Mouse (Mus musculus): ENCODE results near the gene Cnbd2.
A peak's percentile ranks its signal among the peaks of the same experiment; 100 is the strongest.

Gene Cnbd2

DNA sequence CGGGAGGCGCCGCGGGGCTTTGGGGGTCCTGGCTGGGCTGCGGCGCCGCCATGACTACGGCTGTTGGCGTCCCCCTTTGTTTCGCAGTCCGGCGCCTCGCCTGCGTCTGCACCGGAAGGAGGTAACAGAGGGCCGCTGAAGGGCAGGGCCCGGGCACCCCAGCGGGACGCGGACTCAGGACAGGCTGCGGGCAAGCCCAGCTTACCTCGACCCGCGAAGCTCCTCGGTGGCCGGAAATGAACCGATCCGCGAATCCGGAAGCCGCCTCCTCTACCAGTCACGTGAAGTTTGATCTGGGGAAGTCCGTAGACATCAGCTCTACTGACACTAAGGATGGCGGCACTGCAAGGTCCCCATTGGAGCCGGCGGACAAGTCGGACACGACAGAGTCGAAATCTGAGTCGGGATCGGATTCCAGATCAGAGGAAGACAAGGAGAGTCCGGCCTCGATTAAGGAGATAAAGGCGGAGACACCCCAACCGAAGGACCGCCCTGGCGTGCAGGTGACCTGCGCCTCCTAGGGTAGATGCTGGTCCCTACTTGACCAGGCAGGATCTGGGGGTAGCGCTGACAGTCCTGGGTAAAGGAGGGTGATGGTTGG is at the start of gene Cnbd2, which contains the start of gene Scand1:
Gene Cnbd2, plus strand, starts transcription at position 3 of the 601 bp plus-strand sequence.
Gene Scand1, minus strand, starts transcription at position 408 of the 601 bp plus-strand sequence.
- DNase-seq (ENCODE audit: low read depth): peak; percentile 64

GRCm38 (mm10) chr2:156263204-156263893 is 48.8 kb upstream of the Cnbd2 start:
- peak; percentile 63 for DNase-seq (ENCODE audit: low read depth)

GRCm38 (mm10) chr2:156267636-156268035 is 44.5 kb upstream of the Cnbd2 start:
- DNase-seq (ENCODE audit: low read depth): no peak

GRCm38 (mm10) chr2:156272553-156272952 is 39.5 kb upstream of the Cnbd2 start:
- DNase-seq (ENCODE audit: low read depth): no peak

DNA sequence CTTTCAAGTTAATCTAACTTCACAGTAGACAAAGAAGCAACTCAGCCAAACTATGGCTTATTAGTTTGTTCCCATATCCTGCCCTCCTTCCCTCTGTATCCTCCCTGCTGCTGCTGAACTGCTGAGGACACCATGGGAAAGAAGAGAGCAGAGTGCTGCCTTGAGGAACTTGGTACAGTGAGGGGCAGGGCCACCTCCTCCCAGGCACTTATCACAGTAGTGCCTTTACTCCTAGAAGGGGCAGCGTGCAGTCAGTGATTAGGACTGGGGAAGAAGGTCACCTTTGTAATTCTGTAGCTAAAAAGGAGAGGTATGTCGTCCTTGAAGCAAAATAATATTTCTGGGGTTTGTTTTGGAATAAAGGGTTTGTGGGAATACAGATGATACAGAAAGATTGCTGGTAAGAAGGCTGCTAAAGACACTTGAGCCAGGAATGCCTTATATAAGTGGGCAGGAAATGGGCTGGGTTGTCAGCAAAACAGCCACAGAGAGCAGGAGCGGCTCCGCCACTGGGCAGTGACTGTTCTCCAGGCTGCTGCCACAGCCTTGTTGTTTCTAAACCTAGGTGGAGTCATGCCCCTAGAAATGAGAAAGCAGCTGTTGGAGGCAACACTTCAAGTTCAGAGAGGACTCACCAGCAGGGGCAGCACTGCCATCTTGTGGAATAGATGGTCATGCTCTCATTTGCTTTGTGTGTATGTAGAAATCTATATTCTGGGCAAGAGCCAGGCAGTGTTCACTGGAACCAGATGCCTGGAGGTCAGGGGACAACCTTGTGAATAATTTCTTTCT is 33.7 kb upstream of the Cnbd2 start:
- DNase-seq (ENCODE audit: low read depth): peak; percentile 83

DNA sequence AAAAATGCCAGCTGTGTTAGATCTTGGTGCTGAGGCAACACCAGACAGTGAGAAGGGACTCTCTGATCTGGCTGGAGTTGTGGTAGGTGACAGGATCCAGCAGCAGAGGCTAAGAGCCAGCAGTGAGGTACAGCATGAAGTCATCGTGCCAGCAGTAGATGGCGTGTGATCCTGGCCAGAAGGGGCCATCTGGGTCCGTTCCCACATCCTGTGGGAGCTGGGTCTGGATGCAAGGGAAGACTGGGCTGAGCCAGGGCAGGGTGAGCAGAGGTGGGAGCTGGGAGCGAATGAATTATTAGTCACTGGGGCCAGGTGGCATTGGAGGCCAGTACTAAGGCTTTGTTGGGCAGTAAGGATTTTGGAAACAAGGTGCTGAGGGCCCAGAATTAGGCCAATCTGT is 30.9 kb upstream of the Cnbd2 start:
- DNase-seq (ENCODE audit: low read depth): peak; percentile 26

- no peak for DNase-seq (ENCODE audit: low read depth)
These were observed 26.9 kb upstream of the Cnbd2 start for GRCm38 (mm10) chr2:156285161-156285560.

- no peak for DNase-seq (ENCODE audit: low read depth)
These were observed 25.4 kb upstream of the Cnbd2 start for GRCm38 (mm10) chr2:156286733-156287132.

DNA sequence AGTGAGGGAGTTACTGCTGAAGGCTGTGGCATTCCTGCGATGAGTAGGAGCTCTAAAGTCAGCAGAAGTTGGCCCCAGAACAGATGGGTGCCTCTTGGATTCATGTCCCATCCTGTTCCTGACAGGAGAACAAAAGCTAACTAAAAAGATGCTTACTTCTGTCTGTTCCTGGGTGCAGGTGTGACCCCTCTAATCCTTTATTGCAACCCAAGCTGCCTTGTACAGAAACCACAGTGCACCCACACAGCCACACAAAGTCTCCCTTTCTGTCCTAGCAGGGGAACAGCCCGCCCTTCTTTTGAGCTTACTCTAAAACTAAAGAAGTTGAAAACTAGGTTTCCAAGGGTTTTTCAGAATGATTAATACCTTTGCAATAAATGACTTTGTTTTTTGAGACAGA is 23.9 kb upstream of the Cnbd2 start:
- DNase-seq (ENCODE audit: low read depth): no peak

GRCm38 (mm10) chr2:156289552-156290160 is 22.4 kb upstream of the Cnbd2 start:
- DNase-seq (ENCODE audit: low read depth): no peak

- DNase-seq (ENCODE audit: low read depth): no peak
These were observed 20.1 kb upstream of the Cnbd2 start for GRCm38 (mm10) chr2:156291998-156292397.

- DNase-seq (ENCODE audit: low read depth): no peak
These were observed 16.5 kb upstream of the Cnbd2 start for GRCm38 (mm10) chr2:156295601-156296063.

DNA sequence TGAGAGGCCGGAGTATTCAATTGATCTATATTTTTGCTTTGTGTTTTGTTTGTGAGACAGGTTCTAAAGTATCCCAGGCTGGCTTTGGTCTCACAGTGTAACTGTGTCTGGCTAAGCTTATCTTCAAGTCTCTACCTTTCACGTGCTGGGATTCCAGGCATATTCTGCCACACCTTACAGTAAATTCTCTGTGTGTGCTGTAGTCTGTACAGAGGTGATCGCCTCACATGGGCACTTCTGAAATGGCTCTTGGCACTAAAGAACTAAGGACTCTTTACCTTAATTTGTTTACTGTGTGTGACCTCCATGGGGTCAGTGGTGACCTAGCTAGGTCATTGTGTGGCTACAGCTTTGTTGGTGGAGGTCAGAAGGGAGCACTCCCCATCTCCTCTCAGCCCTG is 15.9 kb upstream of the Cnbd2 start:
- DNase-seq (ENCODE audit: low read depth): no peak

- DNase-seq (ENCODE audit: low read depth): no peak
These were observed 14.4 kb upstream of the Cnbd2 start for GRCm38 (mm10) chr2:156297653-156298052.

DNA sequence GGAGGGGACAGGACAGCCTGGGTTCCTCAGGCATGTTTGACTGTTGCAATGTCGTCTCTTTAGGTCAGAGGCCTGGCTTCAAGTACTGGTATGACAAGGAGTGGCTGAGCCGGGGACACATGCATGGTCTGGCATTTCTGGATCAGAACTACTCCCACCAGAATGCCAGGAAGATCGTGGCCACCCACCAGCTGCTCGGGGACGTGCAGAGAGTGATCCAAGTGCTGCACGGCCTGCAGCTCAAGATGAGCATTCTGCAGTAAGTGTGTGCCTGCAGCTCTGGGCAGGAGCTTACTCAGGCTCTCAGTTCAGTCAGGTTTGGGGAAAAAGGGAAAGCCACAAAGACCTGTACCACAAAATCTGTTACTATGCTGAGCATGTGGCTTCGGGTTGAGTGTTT is 13.6 kb upstream of the Cnbd2 start:
- no peak for DNase-seq (ENCODE audit: low read depth)

DNA sequence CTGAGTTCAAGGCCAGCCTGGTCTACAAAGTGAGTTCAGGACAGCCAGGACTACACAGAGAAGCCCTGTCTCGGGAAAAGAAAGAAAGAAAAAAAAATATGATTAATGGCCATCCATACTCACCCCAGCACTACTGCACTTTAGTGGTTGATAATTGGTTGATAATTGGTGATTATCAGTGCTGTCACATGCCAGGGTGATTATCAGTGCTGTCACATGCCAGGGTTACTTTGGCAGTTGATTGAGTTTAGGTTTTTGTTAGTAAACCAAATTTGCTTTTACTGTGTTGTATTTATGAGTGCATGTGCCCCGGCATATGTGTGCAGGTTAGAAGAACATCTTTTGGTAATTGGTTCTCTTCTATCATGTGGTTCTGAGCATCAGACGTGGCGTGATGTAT is 10.0 kb upstream of the Cnbd2 start:
- DNase-seq (ENCODE audit: low read depth): no peak

DNA sequence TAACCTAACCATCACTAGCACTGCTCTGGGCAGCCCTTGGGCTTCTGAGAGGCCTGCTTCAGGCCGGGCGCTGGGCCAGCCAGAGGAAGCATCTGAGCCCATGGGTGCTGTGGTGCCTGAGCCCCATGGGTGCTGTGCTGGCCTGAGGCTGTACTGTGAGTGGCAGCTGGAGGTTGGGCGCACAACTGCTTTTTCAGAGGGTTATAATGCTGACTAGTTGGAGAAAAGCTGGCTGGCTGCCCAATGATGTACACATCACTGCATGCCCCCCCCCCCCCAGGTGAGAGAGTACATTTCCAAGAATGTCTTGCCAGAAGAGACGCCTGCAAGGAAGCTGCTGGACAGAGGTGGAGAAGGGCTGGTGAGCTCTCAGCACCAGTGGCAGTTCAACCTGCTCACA is 7.7 kb upstream of the Cnbd2 start:
- DNase-seq (ENCODE audit: low read depth): no peak

DNA sequence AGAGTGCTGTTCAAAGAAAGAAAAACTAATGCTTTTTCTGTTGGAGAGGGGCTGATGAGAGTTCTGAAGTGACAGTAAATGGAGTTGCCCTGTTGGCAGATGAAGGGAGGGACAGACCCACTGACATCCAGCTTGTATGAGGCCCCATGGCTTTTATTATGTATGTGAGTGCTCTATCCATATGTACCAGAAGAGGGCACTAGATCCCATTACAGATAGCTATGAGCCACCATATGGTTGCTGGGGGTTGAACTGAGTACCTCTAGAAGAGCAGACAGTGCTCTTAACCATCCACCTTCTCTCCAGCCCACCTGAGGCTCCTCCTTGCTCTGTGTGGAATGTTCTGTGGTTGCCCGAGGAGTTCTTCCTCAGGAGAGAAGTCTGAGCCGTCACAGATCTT is 6.3 kb upstream of the Cnbd2 start:
- DNase-seq (ENCODE audit: low read depth): no peak

- no peak for DNase-seq (ENCODE audit: low read depth)
These were observed 4.8 kb upstream of the Cnbd2 start for GRCm38 (mm10) chr2:156307261-156307660.

DNA sequence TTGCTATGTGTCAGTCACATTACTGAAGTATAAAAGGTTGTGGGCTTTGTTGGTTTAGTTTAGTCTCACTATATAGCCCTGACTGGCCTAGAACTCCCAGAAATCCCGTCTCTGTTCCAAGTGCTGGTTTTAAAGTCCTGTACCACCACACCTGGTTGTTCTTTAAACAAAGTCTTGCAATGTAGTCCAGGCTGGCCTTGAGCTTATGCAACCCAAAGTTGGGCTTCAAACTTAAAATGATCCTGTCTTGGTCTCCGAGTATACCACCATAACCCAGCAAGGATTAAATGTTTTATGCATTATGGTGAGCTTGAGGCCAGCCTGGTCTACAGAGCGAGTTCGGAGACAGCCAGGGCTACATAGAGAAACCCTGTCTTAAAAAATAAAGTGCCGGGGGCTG is 2.2 kb upstream of the Cnbd2 start:
- no peak for DNase-seq (ENCODE audit: low read depth)

DNA sequence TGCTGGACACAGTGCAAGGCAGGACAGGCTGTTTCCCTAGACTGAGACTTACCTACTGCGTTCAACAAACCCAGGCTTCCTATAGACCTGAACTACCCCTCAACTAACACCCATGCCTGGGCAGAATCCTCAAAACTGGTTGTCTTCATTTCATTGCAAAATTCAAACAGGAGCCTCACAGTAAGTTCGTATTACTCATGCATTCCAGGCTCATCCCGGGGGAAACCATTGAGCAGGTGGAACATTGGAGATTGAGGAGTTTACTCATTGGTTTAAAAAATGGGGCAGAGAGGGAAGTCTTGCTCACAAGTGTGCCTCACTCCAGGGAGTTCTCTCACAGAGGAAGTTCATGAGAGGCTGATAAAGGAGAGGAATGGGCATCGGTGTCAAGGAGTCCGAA is 1.6 kb upstream of the Cnbd2 start:
- DNase-seq (ENCODE audit: low read depth): no peak

DNA sequence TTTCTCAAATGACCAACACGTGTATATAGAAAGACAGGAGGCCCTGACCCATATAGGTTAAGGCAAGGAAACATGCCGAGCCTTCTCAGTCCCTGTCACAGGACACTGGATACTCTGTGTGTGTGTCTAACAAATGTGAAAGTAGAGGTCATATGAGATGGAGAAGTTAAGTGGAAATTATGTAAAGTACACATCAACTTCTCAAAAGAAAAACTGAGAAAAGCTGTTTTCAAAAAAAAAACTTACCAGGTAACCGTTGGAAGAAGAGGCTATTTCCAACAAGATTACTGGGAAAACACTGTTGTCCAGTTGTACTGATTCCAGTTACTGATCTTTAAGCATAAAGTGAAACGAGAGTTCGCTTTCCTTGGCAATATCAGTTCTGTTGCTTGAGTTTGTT is 1.2 kb upstream of the Cnbd2 start:
- no peak for DNase-seq (ENCODE audit: low read depth)

- no peak for DNase-seq (ENCODE audit: low read depth)
These were observed 658 bp upstream of the Cnbd2 start for GRCm38 (mm10) chr2:156311441-156311840.
